ENCODE assay signal across 14 mouse cellular contexts in genomic region chr19:9032502-9033129, GRCm38 (mm10). TPM values are rescaled to one million over a fixed set of nuclear protein-coding genes. Genes with fewer than 3 reads are reported as not detected.
DNase-seq lines count a peak whose midpoint lies in the region; ATAC-seq lines count a peak whose summit lies in the region.
"Had no signal": no experiment of that assay in that cellular context is flagged by ENCODE, and none has a peak within 500 bp of the region (broad histone marks: within the 10 kb centered on the region; RNA-seq: fewer than 3 reads in every experiment).

No protein-coding gene starts in this region.

- H3K4me1 ChIP-seq in embryonic facial prominence, embryonic 13.5 days = peaks cover 40% of the 10 kb centered on the region
- peaks cover 13% of the 10 kb centered on the region for H3K4me1 ChIP-seq in embryonic facial prominence, embryonic 10.5 days
- H3K4me1 ChIP-seq in hindbrain, embryonic 13.5 days (replicated peaks) = peaks cover 7% of the 10 kb centered on the region; the same call in 1 of the 2 replicates
- peaks cover 6% of the 10 kb centered on the region; the same call in 1 of the 2 replicates for H3K4me1 ChIP-seq in hindbrain, embryonic 10.5 days (replicated peaks)

- H3K4me2 ChIP-seq in embryonic facial prominence, embryonic 13.5 days = no peak overlapping the region
- no peak overlapping the region for H3K4me2 ChIP-seq in hindbrain, embryonic 13.5 days
- H3K4me2 ChIP-seq: lung, embryonic 14.5 days had no signal

- no peaks in the 10 kb centered on the region for H3K9me3 ChIP-seq in embryonic facial prominence, embryonic 13.5 days
- H3K9me3 ChIP-seq in embryonic facial prominence, embryonic 10.5 days = no peaks in the 10 kb centered on the region
- no peaks in the 10 kb centered on the region for H3K9me3 ChIP-seq in hindbrain, embryonic 13.5 days
- H3K9me3 ChIP-seq in hindbrain, embryonic 10.5 days = no peaks in the 10 kb centered on the region

- WGBS in embryonic facial prominence, embryonic 13.5 days = 30% methylated on average over 7 of the region's 7 CpGs
- 64% methylated on average over 7 of the region's 7 CpGs for WGBS in embryonic facial prominence, embryonic 10.5 days
- 69% methylated on average over 7 of the region's 7 CpGs for WGBS in hindbrain, embryonic 13.5 days
- WGBS in hindbrain, embryonic 10.5 days = 74% methylated on average over 7 of the region's 7 CpGs

- H3K27ac ChIP-seq in embryonic facial prominence, embryonic 13.5 days = peak overlapping the region; percentile 55
- no peak overlapping the region for H3K27ac ChIP-seq in embryonic facial prominence, embryonic 10.5 days (replicated peaks)
- H3K27ac ChIP-seq in hindbrain, embryonic 13.5 days = 0 out of 2 replicates have a peak overlapping the region, but pooled peaks have one; percentile 1
- no peak overlapping the region for H3K27ac ChIP-seq in hindbrain, embryonic 10.5 days

- H3K27me3 ChIP-seq in embryonic facial prominence, embryonic 13.5 days = no peaks in the 10 kb centered on the region
- no peaks in the 10 kb centered on the region for H3K27me3 ChIP-seq in embryonic facial prominence, embryonic 10.5 days (replicated peaks; ENCODE audit: low read depth, poor library complexity, severe bottlenecking)
- no peaks in the 10 kb centered on the region for H3K27me3 ChIP-seq in hindbrain, embryonic 13.5 days
- no peaks in the 10 kb centered on the region for H3K27me3 ChIP-seq in hindbrain, embryonic 10.5 days (ENCODE audit: insufficient read depth, poor library complexity, severe bottlenecking)

- H3K4me3 ChIP-seq in embryonic facial prominence, embryonic 13.5 days = no peak overlapping the region
- no peak overlapping the region for H3K4me3 ChIP-seq in embryonic facial prominence, embryonic 10.5 days
- H3K4me3 ChIP-seq in hindbrain, embryonic 13.5 days = no peak overlapping the region
- H3K4me3 ChIP-seq in hindbrain, embryonic 10.5 days = no peak overlapping the region

- H3K36me3 ChIP-seq in embryonic facial prominence, embryonic 13.5 days = no peaks in the 10 kb centered on the region
- no peaks in the 10 kb centered on the region for H3K36me3 ChIP-seq in embryonic facial prominence, embryonic 10.5 days (replicated peaks)
- no peaks in the 10 kb centered on the region for H3K36me3 ChIP-seq in hindbrain, embryonic 13.5 days
- H3K36me3 ChIP-seq in hindbrain, embryonic 10.5 days = no peaks in the 10 kb centered on the region

- no peak overlapping the region for H3K9ac ChIP-seq in embryonic facial prominence, embryonic 13.5 days
- H3K9ac ChIP-seq in hindbrain, embryonic 13.5 days = no peak overlapping the region
- H3K9ac ChIP-seq: lung, embryonic 14.5 days had no signal

- 0 out of 2 replicates have a peak, but pooled peaks have one; percentile 50 for ATAC-seq in embryonic facial prominence, embryonic 13.5 days (ENCODE audit: insufficient number of reproducible peaks, insufficient read depth, low FRiP score, low TSS enrichment, low read depth)
- ATAC-seq in hindbrain, embryonic 13.5 days (ENCODE audit: low FRiP score) = no peak

- no peak for DNase-seq in embryonic facial prominence, embryonic 10.5 days (ENCODE audit: low spot score)
- DNase-seq in hindbrain, embryonic 10.5 days (ENCODE audit: low spot score) = no peak
- peak; percentile 8 for DNase-seq in retina, postnatal 7 days (ENCODE audit: low read depth, low spot score)
- no peak for DNase-seq in retina, embryonic 14.5 days (ENCODE audit: low spot score)
- no peak for DNase-seq in adrenal gland, postnatal 10 days
- no peak for DNase-seq in lung, postnatal 4 days
- DNase-seq: cerebellum, adult 2 months; layer of hippocampus, adult 9-11 months; lung, embryonic 14.5 days; right cerebral cortex, postnatal 25 days had no signal

RNA-seq across cellular contexts. Expression of gene Ahnak, which starts 43.5 kb away (rescaled TPM):
- polyA plus RNA-seq in embryonic facial prominence, embryonic 13.5 days (2015; fragmentation: Nextera tagmentation; extraction: Ambion mirVana) = 51.0 and 57.8 TPM in 2 replicates
- 9.3 and 10.0 TPM in 2 replicates for polyA plus RNA-seq in embryonic facial prominence, embryonic 10.5 days (2016; fragmentation: Nextera tagmentation; extraction: Ambion mirVana)
- 5.7 and 6.4 TPM in 2 replicates for polyA plus RNA-seq in hindbrain, embryonic 13.5 days (2015; fragmentation: Nextera tagmentation; extraction: Ambion mirVana)
- 8.1 and 11.0 TPM in 2 replicates for polyA plus RNA-seq in hindbrain, embryonic 10.5 days (2016; fragmentation: Nextera tagmentation; extraction: Ambion mirVana)
- 100 to 1,000 TPM; 146 to 184 TPM for total RNA-seq in adrenal gland, postnatal 10 days (2021)

RNA-seq across cellular contexts. Expression of gene Scgb1a1, which starts 55.1 kb away (rescaled TPM):
- polyA plus RNA-seq in embryonic facial prominence, embryonic 13.5 days (2015; fragmentation: Nextera tagmentation; extraction: Ambion mirVana) = not detected in 2 replicates
- not detected in 2 replicates for polyA plus RNA-seq in embryonic facial prominence, embryonic 10.5 days (2016; fragmentation: Nextera tagmentation; extraction: Ambion mirVana)
- polyA plus RNA-seq in hindbrain, embryonic 13.5 days (2015; fragmentation: Nextera tagmentation; extraction: Ambion mirVana) = not detected in 2 replicates
- polyA plus RNA-seq in hindbrain, embryonic 10.5 days (2016; fragmentation: Nextera tagmentation; extraction: Ambion mirVana) = not detected in 2 replicates
- 1 to 10 TPM in 1 of 2 experiments, not detected in 1; 3.9 TPM for total RNA-seq in adrenal gland, postnatal 10 days (2021)
- total RNA-seq: left cerebral cortex, postnatal 36 days had no signal
- polyA plus RNA-seq: cerebellum, adult 2 months; kidney, embryonic 14.5 days; lung, embryonic 14.5 days had no signal

Comparison
In these comparisons a context has a peak if more than half of its experiments do, and no peak if none do; other contexts are left out.
1. H3K27ac ChIP-seq: peak in embryonic facial prominence, embryonic 13.5 days (single experiment) and hindbrain, embryonic 13.5 days (single experiment); none in embryonic facial prominence, embryonic 10.5 days (single experiment) and hindbrain, embryonic 10.5 days (single experiment).